Mouse (Mus musculus): ENCODE results near the gene Creb3l2. TPM values are rescaled to one million over a fixed set of nuclear protein-coding genes. Genes with fewer than 3 reads are reported as not detected.

The Creb3l2 gene
- polyA plus RNA-seq, 1 experiment from 2014 or later: 28.0 TPM

DNA sequence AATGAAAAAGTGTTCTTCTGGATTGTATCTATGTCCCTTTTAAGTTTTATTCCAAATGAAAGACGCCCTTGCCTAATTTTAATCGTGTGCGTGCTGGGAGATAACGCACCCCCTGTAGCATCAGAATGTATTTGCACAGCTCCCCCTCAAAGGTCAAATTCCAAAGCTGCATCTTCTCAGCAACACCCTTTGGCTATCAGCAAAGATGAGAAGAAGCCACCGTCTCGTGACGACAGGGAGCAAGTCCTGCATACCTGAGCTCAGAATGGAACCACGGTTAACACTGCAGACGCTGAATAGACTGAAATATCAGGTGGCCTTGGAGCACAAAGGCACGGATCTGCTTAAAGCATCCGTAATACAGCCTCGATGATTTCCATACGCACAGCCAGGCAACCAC is 73.7 kb downstream of the Creb3l2 start:
- no peaks in the 10 kb centered on the region for H3K27me3 ChIP-seq
- H3K9me3 ChIP-seq: no peaks in the 10 kb centered on the region
- H3K27ac ChIP-seq: no peak overlapping the region
- H3K4me3 ChIP-seq: no peak overlapping the region
- H3K4me1 ChIP-seq: peaks cover 22% of the 10 kb centered on the region
- ATAC-seq (ENCODE audit: borderline replicate concordance, extremely low read depth, low FRiP score, low TSS enrichment): no peak
- 46% methylated on average over 13 of the region's 13 CpGs for WGBS
- peaks cover 25% of the 10 kb centered on the region for H3K36me3 ChIP-seq
- H3K9ac ChIP-seq: no peak overlapping the region
- H3K4me2 ChIP-seq: no peak overlapping the region

DNA sequence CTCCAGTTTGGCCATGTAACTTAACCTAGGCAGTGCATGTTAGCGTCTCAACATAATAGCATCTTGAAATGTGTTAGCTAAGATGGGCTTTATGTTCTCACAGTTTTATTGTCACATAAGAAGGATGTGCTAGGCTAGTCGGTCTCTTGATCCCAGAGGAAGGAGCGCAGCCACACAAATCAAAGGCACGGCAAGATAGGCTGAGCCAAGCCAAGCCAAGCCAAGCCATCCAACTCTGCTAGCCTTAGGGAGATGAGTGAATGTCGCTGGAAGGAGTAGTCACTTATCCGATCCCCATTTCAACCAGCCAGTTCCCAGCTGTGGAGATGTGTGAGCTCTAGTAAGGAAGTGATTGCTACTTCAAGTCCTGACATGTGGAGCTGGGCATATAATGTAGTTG is 75.0 kb downstream of the Creb3l2 start:
- 85% methylated on average over 6 of the region's 6 CpGs for WGBS
- Histone ChIP-seq H3K4me3 (no peak overlapping the region), H3K27ac (no peak overlapping the region), H3K9me3 (no peaks in the 10 kb centered on the region), H3K36me3 (peaks cover 28% of the 10 kb centered on the region), H3K4me1 (peaks cover 24% of the 10 kb centered on the region), H3K9ac (no peak overlapping the region), H3K27me3 (no peaks in the 10 kb centered on the region), H3K4me2 (no peak overlapping the region)
- ATAC-seq (ENCODE audit: borderline replicate concordance, extremely low read depth, low FRiP score, low TSS enrichment): no peak

DNA sequence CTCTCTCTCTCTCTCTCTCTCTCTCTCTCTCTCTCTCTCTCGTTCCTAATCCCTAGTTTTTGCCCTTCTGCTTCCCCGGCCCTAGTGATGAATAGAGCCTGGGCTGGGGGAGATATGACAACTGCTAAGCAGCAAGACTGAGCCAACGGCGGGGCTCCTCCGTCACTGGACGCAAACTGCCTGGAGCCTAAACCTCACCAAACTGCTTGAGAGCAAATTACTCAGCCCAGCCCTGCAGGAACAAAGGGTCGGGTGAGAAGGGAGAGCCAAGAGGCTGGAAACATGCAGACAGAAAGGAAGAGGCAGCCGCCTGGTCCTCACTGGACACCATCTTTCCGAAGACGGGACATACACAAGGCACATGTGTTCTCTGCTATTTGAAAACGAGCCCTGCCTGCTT is 76.8 kb downstream of the Creb3l2 start:
- ATAC-seq (ENCODE audit: borderline replicate concordance, extremely low read depth, low FRiP score, low TSS enrichment): peak; percentile 45; the same call in 1 of the 2 replicates
- H3K9ac ChIP-seq: no peak overlapping the region; the same call in 1 of the 2 replicates
- peaks cover 29% of the 10 kb centered on the region; the same call in 1 of the 2 replicates for H3K36me3 ChIP-seq
- 29% methylated on average over 11 of the region's 11 CpGs for WGBS
- H3K27ac ChIP-seq: peak overlapping the region; percentile 62
- no peaks in the 10 kb centered on the region for H3K27me3 ChIP-seq
- H3K9me3 ChIP-seq: no peaks in the 10 kb centered on the region
- 0 out of 2 replicates have a peak overlapping the region, but pooled peaks have one; percentile 6 for H3K4me2 ChIP-seq
- H3K4me3 ChIP-seq: no peak overlapping the region
- H3K4me1 ChIP-seq: peaks cover 41% of the 10 kb centered on the region

DNA sequence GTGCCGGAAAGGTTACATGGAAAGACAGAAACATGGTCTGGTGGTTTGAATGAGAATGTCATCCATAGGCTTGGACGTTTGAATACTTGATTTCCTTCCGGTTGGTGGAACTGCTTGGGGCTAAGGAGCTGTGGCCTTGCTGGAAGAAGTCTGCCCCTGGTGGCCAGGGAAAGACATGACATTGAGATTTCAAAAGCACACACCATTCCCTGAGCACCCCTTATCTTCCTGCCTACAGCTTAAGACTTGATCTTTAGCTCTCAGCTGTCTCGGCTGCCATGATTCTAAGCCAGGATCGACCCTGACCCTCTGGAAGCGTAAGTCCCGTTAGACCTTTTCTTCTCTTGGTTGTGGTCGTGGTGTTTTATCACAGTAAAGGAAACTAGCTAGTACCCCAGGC is 77.6 kb downstream of the Creb3l2 start:
- Histone ChIP-seq H3K27me3 (no peaks in the 10 kb centered on the region), H3K27ac (no peak overlapping the region), H3K36me3 (peaks cover 29% of the 10 kb centered on the region; the same call in 1 of the 2 replicates), H3K4me1 (peaks cover 46% of the 10 kb centered on the region), H3K9me3 (no peaks in the 10 kb centered on the region), H3K4me3 (no peak overlapping the region), H3K4me2 (no peak overlapping the region), H3K9ac (no peak overlapping the region)
- 91% methylated on average over 8 of the region's 8 CpGs for WGBS
- ATAC-seq (ENCODE audit: borderline replicate concordance, extremely low read depth, low FRiP score, low TSS enrichment): no peak

DNA sequence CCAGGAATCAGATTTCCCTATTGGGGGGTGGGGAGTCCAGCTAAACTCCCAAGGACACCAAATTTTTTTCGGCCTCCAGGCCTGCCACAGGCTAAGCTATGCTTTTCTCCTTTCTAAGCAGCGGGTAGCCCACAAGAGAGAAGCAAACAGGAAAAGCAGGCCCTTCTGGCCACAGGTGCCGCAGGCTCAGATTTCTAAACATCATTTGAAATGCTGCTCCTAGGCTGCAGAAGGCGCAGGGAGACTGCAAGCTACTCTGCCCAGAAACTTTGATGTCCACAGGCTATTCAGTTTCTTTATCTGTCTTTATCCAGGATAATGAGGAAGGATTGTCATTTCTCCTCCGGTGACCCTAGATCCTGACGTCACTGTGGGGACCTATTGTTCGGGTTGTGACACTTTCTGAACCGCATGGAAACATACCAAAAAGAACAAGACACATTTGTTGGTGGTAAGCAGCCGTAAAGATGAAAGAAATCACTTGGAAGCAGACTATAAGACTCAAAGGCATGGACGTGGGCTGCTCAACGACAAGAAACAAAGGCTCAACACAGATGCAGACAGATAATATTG is 81.0 kb downstream of the Creb3l2 start:
- ATAC-seq (ENCODE audit: borderline replicate concordance, extremely low read depth, low FRiP score, low TSS enrichment): no peak
- Histone ChIP-seq H3K9me3 (no peaks in the 10 kb centered on the region), H3K4me3 (no peak overlapping the region), H3K27ac (peak overlapping the region; percentile 82), H3K4me1 (peaks cover 35% of the 10 kb centered on the region), H3K36me3 (peaks cover 43% of the 10 kb centered on the region), H3K27me3 (no peaks in the 10 kb centered on the region), H3K4me2 (no peak overlapping the region), H3K9ac (no peak overlapping the region)
- 37% methylated on average over 11 of the region's 11 CpGs for WGBS

DNA sequence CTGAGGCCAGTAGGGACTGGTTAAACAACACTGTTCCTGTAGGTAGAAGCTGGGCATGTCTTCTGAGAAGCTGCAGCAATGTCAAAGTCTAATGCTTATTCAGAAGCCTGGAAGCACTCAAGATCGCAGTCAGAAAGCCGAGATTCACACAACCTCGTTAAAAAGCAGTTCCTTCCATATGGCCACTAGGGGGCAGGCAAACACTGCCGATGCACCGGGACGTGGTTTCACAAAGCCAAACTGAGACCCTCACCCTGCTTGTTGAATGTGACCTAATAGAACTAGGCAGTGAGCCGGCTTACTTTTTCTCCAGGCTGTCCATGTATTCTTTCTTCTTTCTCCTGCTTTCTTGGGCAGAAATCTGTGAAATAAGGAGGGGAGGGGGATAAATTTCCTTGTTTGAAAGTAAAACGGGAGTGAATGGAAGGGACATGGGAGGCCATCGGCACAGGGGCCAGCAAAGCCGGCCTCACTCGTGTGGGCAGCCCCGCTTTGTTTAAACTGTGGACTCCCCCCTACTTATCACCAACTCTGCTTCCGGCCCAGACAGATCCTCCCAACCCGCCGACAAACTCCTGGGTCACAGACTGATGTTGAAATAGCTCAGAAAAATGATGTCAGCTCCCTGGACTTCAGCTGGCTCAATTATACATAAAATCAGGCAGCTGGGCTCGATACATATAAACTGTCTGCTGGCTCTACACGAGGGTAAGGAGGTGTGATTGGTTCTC is 87.3 kb downstream of the Creb3l2 start:
- no peak overlapping the region for H3K4me3 ChIP-seq
- peak overlapping the region; percentile 45 for H3K4me2 ChIP-seq
- peak overlapping the region; percentile 18; the same call in 1 of the 2 replicates for H3K9ac ChIP-seq
- peaks cover 38% of the 10 kb centered on the region for H3K36me3 ChIP-seq
- H3K4me1 ChIP-seq: peaks cover 25% of the 10 kb centered on the region
- H3K27me3 ChIP-seq: no peaks in the 10 kb centered on the region
- peak; percentile 84 for ATAC-seq (ENCODE audit: borderline replicate concordance, extremely low read depth, low FRiP score, low TSS enrichment)
- H3K9me3 ChIP-seq: no peaks in the 10 kb centered on the region
- peak overlapping the region; percentile 95 for H3K27ac ChIP-seq
- WGBS: 2% methylated on average over 17 of the region's 17 CpGs

DNA sequence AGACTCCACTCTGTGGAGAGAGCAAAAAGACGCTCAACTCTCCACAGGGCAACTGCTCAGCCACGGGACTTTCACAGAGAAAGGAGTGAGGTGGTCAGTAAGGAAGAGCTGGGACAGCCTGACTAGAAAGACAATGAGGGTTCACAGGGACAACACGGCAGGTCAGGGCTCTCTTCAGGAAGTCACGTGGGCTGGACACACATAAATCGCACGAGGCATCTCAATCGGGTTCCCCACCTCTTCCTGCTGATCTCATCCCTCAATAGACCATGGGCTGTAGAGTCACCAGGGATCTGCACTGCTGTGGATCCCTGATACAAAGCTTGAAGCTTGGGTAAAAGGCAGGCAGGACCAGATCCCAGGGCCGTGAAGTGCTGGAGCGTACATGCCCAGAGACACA is 88.3 kb downstream of the Creb3l2 start:
- ATAC-seq (ENCODE audit: borderline replicate concordance, extremely low read depth, low FRiP score, low TSS enrichment): no peak
- Histone ChIP-seq H3K27ac (peak overlapping the region; percentile 8; the same call in 1 of the 2 replicates), H3K4me1 (peaks cover 23% of the 10 kb centered on the region), H3K27me3 (no peaks in the 10 kb centered on the region), H3K9ac (no peak overlapping the region), H3K36me3 (peaks cover 38% of the 10 kb centered on the region), H3K4me3 (no peak overlapping the region), H3K9me3 (no peaks in the 10 kb centered on the region), H3K4me2 (no peak overlapping the region)
- WGBS: 73% methylated on average over 9 of the region's 9 CpGs

DNA sequence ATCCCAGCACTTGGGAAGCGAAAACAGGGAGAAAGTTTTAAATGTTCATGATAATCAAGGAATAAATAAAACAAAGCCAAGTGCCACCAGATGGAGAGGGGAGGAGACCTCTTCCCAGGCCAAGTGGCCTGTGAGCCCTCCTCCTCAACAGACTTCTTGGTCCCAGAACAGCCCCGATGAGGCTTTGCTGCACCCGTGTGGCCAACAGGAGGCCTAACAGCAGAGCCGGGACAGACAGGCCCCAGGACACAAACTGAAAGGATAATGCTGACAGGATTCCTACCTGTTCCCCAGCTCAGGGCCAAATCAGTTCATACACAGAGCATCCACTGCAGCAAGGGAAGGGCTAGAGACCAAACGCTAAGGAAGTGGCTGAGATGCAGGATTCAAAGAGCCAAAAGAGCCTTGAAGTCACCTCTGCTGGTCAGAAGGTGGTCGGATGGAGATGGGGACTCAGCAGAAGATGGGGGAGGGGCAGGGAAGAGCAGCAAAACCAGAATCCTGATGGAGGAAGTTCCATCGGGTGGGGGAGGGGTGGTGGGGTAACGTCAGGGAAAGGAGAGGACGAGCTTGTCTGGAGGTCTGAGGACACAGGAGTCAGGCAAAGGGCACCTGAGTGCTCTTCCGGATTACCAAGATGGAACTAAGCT is 90.1 kb downstream of the Creb3l2 start:
- no peaks in the 10 kb centered on the region for H3K27me3 ChIP-seq
- H3K36me3 ChIP-seq: peaks cover 48% of the 10 kb centered on the region
- H3K27ac ChIP-seq: peak overlapping the region; percentile 11; the same call in 1 of the 2 replicates
- no peak overlapping the region for H3K4me3 ChIP-seq
- H3K9ac ChIP-seq: no peak overlapping the region
- peak; percentile 17; the same call in 1 of the 2 replicates for ATAC-seq (ENCODE audit: borderline replicate concordance, extremely low read depth, low FRiP score, low TSS enrichment)
- no peaks in the 10 kb centered on the region for H3K9me3 ChIP-seq
- WGBS: 23% methylated on average over 10 of the region's 10 CpGs
- no peak overlapping the region for H3K4me2 ChIP-seq
- peaks cover 23% of the 10 kb centered on the region for H3K4me1 ChIP-seq

DNA sequence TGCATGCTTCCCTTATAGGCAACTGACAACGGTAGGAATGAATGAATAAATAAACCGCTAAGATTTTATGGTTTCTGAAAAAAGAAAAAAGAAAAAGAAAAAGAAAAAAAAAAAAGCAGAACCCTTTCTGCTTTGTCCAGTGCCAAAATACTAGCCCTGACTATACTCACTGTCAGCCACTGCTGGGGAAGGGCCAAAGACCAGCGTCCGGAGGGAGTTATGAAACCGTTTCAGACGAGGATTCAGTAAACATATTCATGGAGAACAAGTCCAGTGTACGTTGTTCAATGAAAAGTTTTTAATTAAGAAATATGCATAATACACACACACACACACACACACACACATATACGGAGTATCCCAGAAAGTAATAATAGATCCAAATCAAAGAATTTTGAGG is 91.6 kb downstream of the Creb3l2 start:
- Histone ChIP-seq H3K4me1 (peaks cover 15% of the 10 kb centered on the region), H3K4me2 (no peak overlapping the region), H3K9ac (no peak overlapping the region), H3K27me3 (no peaks in the 10 kb centered on the region), H3K9me3 (no peaks in the 10 kb centered on the region), H3K36me3 (peaks cover 45% of the 10 kb centered on the region), H3K27ac (no peak overlapping the region), H3K4me3 (no peak overlapping the region)
- WGBS: 68% methylated on average over 8 of the region's 8 CpGs
- ATAC-seq (ENCODE audit: borderline replicate concordance, extremely low read depth, low FRiP score, low TSS enrichment): no peak

DNA sequence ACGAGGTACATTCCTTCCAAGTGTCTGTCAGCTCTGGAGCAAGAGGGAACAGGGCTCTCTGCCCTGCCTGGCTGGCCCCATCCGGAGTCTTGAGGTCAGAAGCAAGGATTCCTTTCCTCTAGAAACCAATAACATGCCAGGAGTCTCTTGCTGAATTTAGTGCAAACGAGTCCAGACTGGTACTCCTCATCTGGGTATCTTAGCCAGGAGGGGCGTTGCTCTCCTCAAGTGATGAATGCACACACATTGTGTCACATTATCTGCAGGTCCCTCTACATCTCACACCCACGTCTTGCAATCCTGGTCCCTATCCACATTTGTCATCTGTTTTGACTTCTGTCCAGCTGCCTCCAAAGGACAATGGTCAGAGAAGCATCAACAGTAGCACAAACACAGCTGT is 94.3 kb downstream of the Creb3l2 start:
- no peaks in the 10 kb centered on the region for H3K9me3 ChIP-seq
- no peak overlapping the region for H3K4me3 ChIP-seq
- H3K27ac ChIP-seq: no peak overlapping the region
- H3K27me3 ChIP-seq: no peaks in the 10 kb centered on the region
- peaks cover 41% of the 10 kb centered on the region for H3K36me3 ChIP-seq
- no peak overlapping the region for H3K4me2 ChIP-seq
- no peaks in the 10 kb centered on the region for H3K4me1 ChIP-seq
- 77% methylated on average over 5 of the region's 5 CpGs for WGBS
- ATAC-seq (ENCODE audit: borderline replicate concordance, extremely low read depth, low FRiP score, low TSS enrichment): no peak
- H3K9ac ChIP-seq: no peak overlapping the region

DNA sequence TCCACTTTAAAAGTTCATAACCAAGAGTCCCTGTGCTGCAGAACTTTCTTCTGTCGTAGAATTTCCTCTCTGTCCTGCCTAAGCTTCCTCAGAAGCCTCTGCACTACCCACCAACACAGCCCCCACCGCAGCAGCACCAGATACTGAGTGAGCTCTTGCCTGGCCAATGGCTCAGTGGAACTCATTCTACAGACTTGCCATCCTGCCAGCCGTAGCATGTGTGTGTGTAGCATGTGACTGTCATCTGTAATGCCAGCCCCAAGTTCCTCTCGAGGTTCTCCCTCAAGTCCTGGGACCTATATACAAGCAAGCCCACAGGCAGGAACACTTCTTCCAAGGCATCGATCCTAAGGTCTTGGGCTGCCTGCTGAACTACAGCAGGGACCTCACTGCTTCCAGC is 103.9 kb downstream of the Creb3l2 start:
- peaks cover 13% of the 10 kb centered on the region for H3K4me1 ChIP-seq
- H3K4me3 ChIP-seq: no peak overlapping the region
- no peaks in the 10 kb centered on the region for H3K9me3 ChIP-seq
- no peaks in the 10 kb centered on the region for H3K27me3 ChIP-seq
- no peak overlapping the region for H3K9ac ChIP-seq
- 0 out of 2 replicates have a peak overlapping the region, but pooled peaks have one; percentile 84 for H3K27ac ChIP-seq
- peaks cover 37% of the 10 kb centered on the region for H3K36me3 ChIP-seq
- WGBS: 82% methylated on average over 5 of the region's 5 CpGs
- no peak overlapping the region for H3K4me2 ChIP-seq
- ATAC-seq (ENCODE audit: borderline replicate concordance, extremely low read depth, low FRiP score, low TSS enrichment): no peak

DNA sequence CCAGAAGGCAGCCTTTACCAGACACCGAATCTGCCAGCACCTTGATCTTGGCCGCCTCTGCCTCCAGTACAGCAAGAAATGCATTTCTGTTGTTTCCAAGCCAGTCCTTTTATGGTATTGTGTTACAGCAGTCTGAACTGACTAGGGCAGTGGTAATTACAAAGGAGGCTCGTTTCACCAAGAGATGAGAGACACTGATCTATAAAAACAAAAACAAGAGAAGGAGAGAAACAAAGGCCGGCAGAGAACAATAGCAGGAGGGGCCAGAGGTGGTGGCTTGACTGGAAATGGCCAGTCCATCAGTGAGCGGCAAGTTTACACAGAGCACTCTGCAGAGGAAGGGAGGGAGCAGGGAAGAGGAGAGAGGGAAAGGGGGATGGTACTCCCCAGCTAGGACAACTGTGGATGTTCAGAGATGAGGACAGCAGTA is 105.1 kb downstream of the Creb3l2 start:
- Histone ChIP-seq H3K27me3 (no peaks in the 10 kb centered on the region), H3K27ac (peak overlapping the region; percentile 84), H3K36me3 (peaks cover 48% of the 10 kb centered on the region), H3K4me3 (no peak overlapping the region), H3K9ac (no peak overlapping the region), H3K4me2 (peak overlapping the region; percentile 4; the same call in 1 of the 2 replicates), H3K4me1 (peaks cover 13% of the 10 kb centered on the region), H3K9me3 (no peaks in the 10 kb centered on the region)
- WGBS: 14% methylated on average over 5 of the region's 5 CpGs
- peak; percentile 80 for ATAC-seq (ENCODE audit: borderline replicate concordance, extremely low read depth, low FRiP score, low TSS enrichment)

Data from lung, embryonic 15.5 days (tissue).